Mouse (Mus musculus) ES-E14 (cell line): Measurements from ENCODE around the gene Mex3b. TPM values are rescaled to one million over a fixed set of nuclear protein-coding genes. Genes with fewer than 3 reads are reported as not detected.

Source experiments
- DNase-seq: peaks from one replicate; pipeline ENCODE4 v3.0.0-alpha.2; 2013; ENCODE audit warnings: low read depth, low spot score
- H3K27ac ChIP-seq: 2 replicates; pipeline ENCODE4 v1.5.1; 2012; ENCODE audit warnings: low read depth, mild to moderate bottlenecking, low read length, moderate library complexity, mixed read lengths; ENCODE audit not compliant: poor library complexity, insufficient read depth, severe bottlenecking
- H3K36me3 ChIP-seq: 2 replicates; pipeline ENCODE4 v1.6.1; 2012; ENCODE audit warnings: mild to moderate bottlenecking, low read length, moderate library complexity, mixed read lengths; ENCODE audit not compliant: control insufficient read depth, poor library complexity, insufficient read depth, severe bottlenecking
- H3K4me1 ChIP-seq, 2 experiments: fragments of 150-350 bp in 1 of 2; sonication (generic) in 1 of 2; 2 replicates each; pipeline ENCODE4 v1.6.1; 2012; ENCODE audit warnings: low read length in 2 of 2, mild to moderate bottlenecking in 1 of 2, mixed read lengths in 1 of 2; ENCODE audit not compliant: control insufficient read depth in 2 of 2, insufficient read depth in 2 of 2, poor library complexity in 1 of 2
- H3K4me3 ChIP-seq, 2 experiments: fragments of 150-350 bp in 1 of 2; sonication (generic) in 1 of 2; 2 replicates each; pipeline ENCODE4 v1.5.1; 2012; ENCODE audit warnings: low read length in 2 of 2, low read depth in 1 of 2, mild to moderate bottlenecking in 1 of 2, mixed read lengths in 1 of 2; ENCODE audit not compliant: insufficient read depth in 1 of 2, poor library complexity in 1 of 2, severe bottlenecking in 1 of 2
- H3K9ac ChIP-seq: 2 replicates; pipeline ENCODE4 v1.6.1; 2012; ENCODE audit warnings: low read depth, mild to moderate bottlenecking, low read length, mixed read lengths; ENCODE audit not compliant: poor library complexity, insufficient read depth, severe bottlenecking
- H3K9me3 ChIP-seq: fragments of 150-350 bp; sonication (generic); 2 replicates; pipeline ENCODE4 v1.6.1; 2012; ENCODE audit warnings: low read depth, mild to moderate bottlenecking, low read length; ENCODE audit not compliant: control insufficient read depth, insufficient read depth
- CHD2 ChIP-seq: IDR thresholded peaks from 2 replicates; pipeline ENCODE4 v1.6.1; 2014; ENCODE audit warnings: mild to moderate bottlenecking, low read depth, low read length, inconsistent platforms
- HCFC1 ChIP-seq: IDR thresholded peaks from 2 replicates; pipeline ENCODE4 v1.6.1; 2012; ENCODE audit warnings: low read length, inconsistent platforms, borderline replicate concordance; ENCODE audit not compliant: insufficient read depth
- MAFK ChIP-seq: IDR thresholded peaks from 2 replicates; pipeline ENCODE4 v1.6.1; 2014; ENCODE audit warnings: mild to moderate bottlenecking, low read depth, low read length, inconsistent platforms; ENCODE audit not compliant: insufficient read depth
- ZC3H11A ChIP-seq: IDR thresholded peaks from 2 replicates; pipeline ENCODE4 v1.6.1; 2012; ENCODE audit warnings: low read depth, mild to moderate bottlenecking, inconsistent platforms, low read length, borderline replicate concordance
- ZNF384 ChIP-seq: IDR thresholded peaks from 2 replicates; pipeline ENCODE4 v1.6.1; 2012; ENCODE audit warnings: low read depth, low read length, inconsistent platforms
- in situ Hi-C, 2 experiments: fragments of 600-800 bp; cut with MboI; formaldehyde crosslinking; loops; one replicate each; pipeline ENCODE4 v1.15.1; 2025; ENCODE audit warnings: low sequenced_read_pairs in 2 of 2, inconsistent platforms in 1 of 2; ENCODE audit not compliant: unreplicated experiment in 2 of 2
- total RNA-seq: library from RNA; depleted of rRNA; stranded (reverse); fragments of 300-350 nt; gene quantifications from 2 replicates; pipeline ENCODE4 v1.2.3, GENCODE M21; 2012; rRNA removed

Mex3b gene
- 2.6 and 4.4 TPM in 2 replicates for total RNA-seq

- in situ Hi-C loops: no loop called here
- H3K4me3 ChIP-seq: peak within 1 kb of the TSS; percentile 87 to 92
- peaks cover 0 to 10% of the 10 kb centered on the region in 2 experiments; a peak in 1 of 4 replicates for H3K4me1 ChIP-seq
- H3K36me3 ChIP-seq: no peaks in the 10 kb centered on the region; the same call in 1 of the 2 replicates
- H3K27ac ChIP-seq: no peak within 1 kb of the TSS; the same call in 1 of the 2 replicates
- no peak for TF ChIP-seq ZNF384
- TF ChIP-seq HCFC1: 0 out of 2 replicates have a peak, but pooled peaks have one; percentile 52
- no peaks in the 10 kb centered on the region for H3K9me3 ChIP-seq
- H3K9ac ChIP-seq: peak within 1 kb of the TSS; percentile 55
- DNase-seq: peak; percentile 60
These were observed at the start of gene Mex3b for GRCm38 (mm10) chr7:82867271-82868121. Gene Mex3b (plus strand): TSS chr7:82867333.

- H3K9ac ChIP-seq: no peak overlapping the region
- H3K4me1 ChIP-seq: peaks cover 4 to 10% of the 10 kb centered on the region in 2 experiments; a peak in 1 of 4 replicates
- H3K27ac ChIP-seq: no peak overlapping the region
- no peaks in the 10 kb centered on the region for H3K9me3 ChIP-seq
- no peak for TF ChIP-seq MAFK
- in situ Hi-C loops: no loop called here
- no peak for DNase-seq
- H3K36me3 ChIP-seq: no peaks in the 10 kb centered on the region
- no peak overlapping the region for H3K4me3 ChIP-seq
These were observed 47.6 kb upstream of the Mex3b start for GRCm38 (mm10) chr7:82819541-82819940.

- DNase-seq: no peak
- in situ Hi-C loops: no loop called here
- Histone ChIP-seq H3K4me3 (no peak overlapping the region), H3K9ac (no peak overlapping the region), H3K4me1 (peaks cover 2 to 10% of the 10 kb centered on the region in 2 experiments; a peak in 1 of 4 replicates), H3K9me3 (no peaks in the 10 kb centered on the region), H3K36me3 (no peaks in the 10 kb centered on the region), H3K27ac (no peak overlapping the region)
- no peak for TF ChIP-seq ZNF384
- no peak for TF ChIP-seq ZC3H11A
- TF ChIP-seq HCFC1: no peak
- no peak for TF ChIP-seq MAFK
- no peak for TF ChIP-seq CHD2
These were observed 46.5 kb upstream of the Mex3b start for GRCm38 (mm10) chr7:82820661-82821060.

- no peaks in the 10 kb centered on the region for H3K9me3 ChIP-seq
- H3K36me3 ChIP-seq: no peaks in the 10 kb centered on the region
- TF ChIP-seq ZNF384: no peak
- no peak overlapping the region for H3K4me3 ChIP-seq
- H3K9ac ChIP-seq: no peak overlapping the region
- peaks cover 2 to 4% of the 10 kb centered on the region in 2 experiments; a peak in 1 of 4 replicates for H3K4me1 ChIP-seq
- H3K27ac ChIP-seq: no peak overlapping the region
- in situ Hi-C loops: no loop called here
- DNase-seq: no peak
These were observed 45.6 kb upstream of the Mex3b start for GRCm38 (mm10) chr7:82821501-82821900.

- in situ Hi-C loops: no loop called here
- Histone ChIP-seq H3K36me3 (no peaks in the 10 kb centered on the region), H3K27ac (no peak overlapping the region), H3K4me1 (peaks cover 2 to 5% of the 10 kb centered on the region in 2 experiments; a peak in 1 of 4 replicates), H3K4me3 (no peak overlapping the region), H3K9me3 (no peaks in the 10 kb centered on the region), H3K9ac (no peak overlapping the region)
- no peak for DNase-seq
- TF ChIP-seq ZNF384 (no peak), CHD2 (no peak), HCFC1 (no peak), MAFK (no peak), ZC3H11A (no peak)
These were observed 44.6 kb upstream of the Mex3b start for GRCm38 (mm10) chr7:82822528-82822927.
